Mouse (Mus musculus) cortical plate, adult 2 months (tissue): Measurements from ENCODE around the gene Vmn2r82. TPM values are rescaled to one million over a fixed set of nuclear protein-coding genes. Genes with fewer than 3 reads are reported as not detected.
"Not testable (repeated sequence)": the region's sequence is repeated elsewhere in the genome, so short reads cannot be mapped to it uniquely, and the experiment has no call there.

Source experiments
- H3K27ac ChIP-seq: fragments of 200-500 bp; 2 replicates; pipeline ENCODE4 v1.5.1; 2012; ENCODE audit warnings: low read length, control low read depth, inconsistent platforms; ENCODE audit not compliant: insufficient read depth
- H3K4me1 ChIP-seq: fragments of 200-500 bp; 2 replicates; pipeline ENCODE4 v1.6.1; 2011; ENCODE audit warnings: low read length; ENCODE audit not compliant: control insufficient read depth, insufficient read depth
- H3K4me3 ChIP-seq: fragments of 200-500 bp; 2 replicates; pipeline ENCODE4 v1.5.1; 2011; ENCODE audit warnings: mild to moderate bottlenecking, low read length, control low read depth; ENCODE audit not compliant: insufficient read depth
- CTCF ChIP-seq: fragments of 200-500 bp; IDR thresholded peaks from 2 replicates; pipeline ENCODE4 v1.5.1; 2011; ENCODE audit warnings: mild to moderate bottlenecking, control low read depth, low read length; ENCODE audit not compliant: insufficient read depth; ENCODE audit errors: extremely low read depth
- POLR2A ChIP-seq: fragments of 200-500 bp; IDR thresholded peaks from 2 replicates; pipeline ENCODE4 v1.6.1; 2011; ENCODE audit warnings: mild to moderate bottlenecking, low read length, control low read depth; ENCODE audit not compliant: insufficient read depth; ENCODE audit errors: extremely low read depth
- polyA plus RNA-seq: library from polyadenylated mRNA; depleted of rRNA; stranded (reverse); fragments of >200 nt; gene quantifications from 2 replicates; pipeline ENCODE4 v1.2.3, GENCODE M21; 2012; rRNA removed

Vmn2r82 gene
- polyA plus RNA-seq: not detected in 2 replicates

- not testable (repeated sequence) for H3K4me3 ChIP-seq, H3K27ac ChIP-seq, H3K4me1 ChIP-seq
Measured at GRCm38 (mm10) chr10:79356220-79356619, at the start of gene Vmn2r82. Gene Vmn2r82 (plus strand): TSS chr10:79356520.

- H3K4me3 ChIP-seq: 0 out of 2 replicates have a peak overlapping the region, but pooled peaks have one; percentile 31
- not testable (repeated sequence) for H3K27ac ChIP-seq, H3K4me1 ChIP-seq
Measured at GRCm38 (mm10) chr10:79322033-79322736, 34.1 kb upstream of the Vmn2r82 start.

GRCm38 (mm10) chr10:79322737-79323086 lies 33.6 kb upstream of the Vmn2r82 start:
- H3K4me1 ChIP-seq: no peaks in the 10 kb centered on the region
- H3K27ac ChIP-seq: no peak overlapping the region
- H3K4me3 ChIP-seq: no peak overlapping the region
- TF ChIP-seq POLR2A (no peak), CTCF (no peak)

DNA sequence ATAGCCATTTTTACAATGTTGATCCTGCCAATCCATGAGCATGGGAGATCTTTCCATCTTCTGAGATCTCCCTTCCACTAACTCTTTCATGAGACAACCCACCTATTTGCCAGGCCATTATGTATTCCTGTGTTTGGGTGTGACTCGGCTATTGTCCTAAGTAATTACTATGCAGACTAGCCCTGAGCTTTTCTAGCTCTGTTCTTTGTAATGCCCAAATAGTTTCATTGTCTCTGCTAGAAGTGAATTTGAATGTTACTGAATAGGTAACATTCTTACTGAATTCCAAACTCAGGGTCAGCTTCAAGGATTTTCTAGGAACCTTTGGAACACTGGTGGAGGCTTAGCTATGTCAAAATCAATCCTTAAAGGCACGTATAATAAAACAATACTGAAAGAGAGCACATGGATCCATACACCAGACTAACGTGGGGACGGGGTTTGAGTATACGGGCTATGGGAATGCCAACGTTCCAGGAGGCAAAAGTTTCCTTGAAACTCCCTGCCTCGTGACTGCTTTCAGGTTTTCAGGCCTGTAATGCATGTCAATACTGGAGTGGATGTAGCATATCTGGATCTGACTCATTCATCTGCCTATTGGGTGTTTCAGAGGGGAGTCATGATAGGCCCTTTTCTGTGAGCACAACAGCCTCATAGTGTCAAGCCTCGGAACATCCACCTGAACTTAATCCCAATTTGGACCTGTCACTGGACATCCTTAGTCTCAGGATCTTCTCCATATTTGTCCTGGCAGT lies 43.8 kb downstream of the Vmn2r82 start:
- H3K4me3 ChIP-seq, H3K4me1 ChIP-seq, H3K27ac ChIP-seq: not testable (repeated sequence)

GRCm38 (mm10) chr10:79417142-79417771 lies 60.9 kb downstream of the Vmn2r82 start:
- TF ChIP-seq POLR2A: no peak
- no peak for TF ChIP-seq CTCF
- no peaks in the 10 kb centered on the region for H3K4me1 ChIP-seq
- no peak overlapping the region for H3K27ac ChIP-seq
- H3K4me3 ChIP-seq: no peak overlapping the region

- H3K4me1 ChIP-seq, H3K27ac ChIP-seq, H3K4me3 ChIP-seq: not testable (repeated sequence)
Measured at GRCm38 (mm10) chr10:79417772-79418170, 61.5 kb downstream of the Vmn2r82 start.

- not testable (repeated sequence) for H3K4me3 ChIP-seq, H3K4me1 ChIP-seq, H3K27ac ChIP-seq
Measured at GRCm38 (mm10) chr10:79435141-79435820, 79.0 kb downstream of the Vmn2r82 start.

Other genes starting within 250 kb of the Vmn2r82 start
- not detected in 2 replicates for gene Vmn2r80, start 207.8 kb upstream of the Vmn2r82 start, polyA plus RNA-seq
- gene Vmn2r81, start 108.8 kb upstream of the Vmn2r82 start, polyA plus RNA-seq: not detected in 2 replicates
- gene Vmn2r83, start 112.2 kb downstream of the Vmn2r82 start, polyA plus RNA-seq: not detected in 2 replicates
- 3.4 and 3.6 TPM in 2 replicates for gene Plpp2, start 177.3 kb downstream of the Vmn2r82 start, polyA plus RNA-seq
- gene Mier2, start 198.7 kb downstream of the Vmn2r82 start, polyA plus RNA-seq: 78.3 and 79.6 TPM in 2 replicates
- 1.9 and 2.6 TPM in 2 replicates for gene Theg, start 230.8 kb downstream of the Vmn2r82 start, polyA plus RNA-seq